Mouse (Mus musculus) adrenal gland, postnatal 4 days (tissue): ENCODE measurements around the gene Bco2. TPM values are rescaled to one million over a fixed set of nuclear protein-coding genes. Genes with fewer than 3 reads are reported as not detected.

Experiments used
- DNase-seq, 2 experiments: peaks; one replicate each; pipeline ENCODE4 v3.0.0; 2021 to 2022; ENCODE audit warnings: low spot score in 2 of 2, mixed read lengths in 2 of 2
- total RNA-seq, 2 experiments: library from RNA; stranded (reverse); gene quantifications; 2 replicates each; pipeline ENCODE4 v1.2.3; 2021

Gene Bco2
- total RNA-seq, 2 experiments from 2014 or later, result 2.3 to 4.1 TPM

GRCm38 (mm10) chr9:50520748-50521147, 34.2 kb downstream of the Bco2 start:
- DNase-seq, result no peak

GRCm38 (mm10) chr9:50518781-50519180, 36.2 kb downstream of the Bco2 start:
- no peak for DNase-seq

GRCm38 (mm10) chr9:50515462-50515861, 39.5 kb downstream of the Bco2 start:
- no peak for DNase-seq

GRCm38 (mm10) chr9:50507570-50507969, 47.4 kb downstream of the Bco2 start:
- no peak for DNase-seq

- DNase-seq, result no peak
Measured at GRCm38 (mm10) chr9:50505405-50505804, 49.6 kb downstream of the Bco2 start.

- no peak for DNase-seq
Measured at GRCm38 (mm10) chr9:50502949-50503348, 52.0 kb downstream of the Bco2 start.

GRCm38 (mm10) chr9:50500974-50501501, 53.9 kb downstream of the Bco2 start:
- DNase-seq, result no peak

- DNase-seq, result no peak
Measured at GRCm38 (mm10) chr9:50500467-50500973, 54.5 kb downstream of the Bco2 start.

- DNase-seq, result no peak
Measured at GRCm38 (mm10) chr9:50499781-50500180, 55.2 kb downstream of the Bco2 start.

- no peak for DNase-seq
Measured at GRCm38 (mm10) chr9:50498815-50499214, 56.2 kb downstream of the Bco2 start.

GRCm38 (mm10) chr9:50497536-50497935, 57.4 kb downstream of the Bco2 start:
- no peak for DNase-seq

GRCm38 (mm10) chr9:50497076-50497475, 57.9 kb downstream of the Bco2 start:
- DNase-seq, result no peak

GRCm38 (mm10) chr9:50496546-50496945, 58.4 kb downstream of the Bco2 start:
- no peak for DNase-seq

GRCm38 (mm10) chr9:50496151-50496505, 58.9 kb downstream of the Bco2 start:
- DNase-seq, result no peak

GRCm38 (mm10) chr9:50495405-50496150, 59.4 kb downstream of the Bco2 start:
- DNase-seq, result no peak

GRCm38 (mm10) chr9:50494311-50494710, 60.7 kb downstream of the Bco2 start, which contains the start of gene Plet1:
Gene Plet1 (plus strand): TSS chr9:50494525.
- no peak for DNase-seq

GRCm38 (mm10) chr9:50493777-50494176, 61.2 kb downstream of the Bco2 start:
- DNase-seq, result no peak

GRCm38 (mm10) chr9:50491531-50492045, 63.4 kb downstream of the Bco2 start:
- no peak for DNase-seq

GRCm38 (mm10) chr9:50490836-50491235, 64.1 kb downstream of the Bco2 start:
- no peak for DNase-seq

- DNase-seq, result no peak
Measured at GRCm38 (mm10) chr9:50485521-50485920, 69.5 kb downstream of the Bco2 start.
